Mouse (Mus musculus): ENCODE data around the gene Gm44965. TPM values are rescaled to one million over a fixed set of nuclear protein-coding genes. Genes with fewer than 3 reads are reported as not detected.
"Not testable (repeated sequence)": the region's sequence is repeated elsewhere in the genome, so short reads cannot be mapped to it uniquely, and the experiment has no call there.

The Gm44965 gene
- polyA plus RNA-seq, 1 experiment = not detected

DNA sequence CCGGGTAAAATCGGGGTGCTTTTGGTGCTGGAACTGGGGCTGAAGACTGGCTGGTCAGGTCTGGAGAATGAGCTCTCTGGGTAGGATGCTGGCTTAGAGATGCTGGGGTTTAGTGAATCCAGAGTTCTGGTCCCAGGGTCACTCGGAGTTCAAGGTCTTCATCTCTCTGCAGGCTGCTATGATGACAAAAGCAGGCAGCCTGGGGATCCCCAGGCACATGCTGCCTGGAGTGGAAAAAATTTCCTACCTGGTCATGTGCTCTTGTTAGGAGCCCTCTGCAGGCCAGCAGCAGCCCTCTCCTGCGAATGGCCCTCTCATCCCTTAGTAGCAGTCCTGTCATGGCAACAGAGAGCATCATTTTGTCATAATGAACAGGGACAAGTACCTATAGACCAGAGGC, 19.7 kb downstream of the Gm44965 start:
- H3K4me3 ChIP-seq (replicated peaks; ENCODE audit: insufficient read depth, low read depth, low read length) = no peak overlapping the region
- H3K4me1 ChIP-seq (ENCODE audit: control insufficient read depth, insufficient read depth, low read length) = peaks cover 23% of the 10 kb centered on the region
- DNase-seq = no peak
- no peak overlapping the region for H3K27ac ChIP-seq (ENCODE audit: insufficient read depth, low read length)
- TF ChIP-seq POLR2A (IDR thresholded peaks at IDR 0.05; ENCODE audit: borderline replicate concordance, insufficient read depth, low read length) = no peak
- no peak for TF ChIP-seq CTCF (IDR thresholded peaks at IDR 0.05; ENCODE audit: borderline replicate concordance, insufficient read depth, low read depth, low read length)
- WGBS = 92% methylated on average over 4 of the region's 4 CpGs
- H3K27me3 ChIP-seq (ENCODE audit: control insufficient read depth, insufficient read depth, low read length) = no peaks in the 10 kb centered on the region

DNA sequence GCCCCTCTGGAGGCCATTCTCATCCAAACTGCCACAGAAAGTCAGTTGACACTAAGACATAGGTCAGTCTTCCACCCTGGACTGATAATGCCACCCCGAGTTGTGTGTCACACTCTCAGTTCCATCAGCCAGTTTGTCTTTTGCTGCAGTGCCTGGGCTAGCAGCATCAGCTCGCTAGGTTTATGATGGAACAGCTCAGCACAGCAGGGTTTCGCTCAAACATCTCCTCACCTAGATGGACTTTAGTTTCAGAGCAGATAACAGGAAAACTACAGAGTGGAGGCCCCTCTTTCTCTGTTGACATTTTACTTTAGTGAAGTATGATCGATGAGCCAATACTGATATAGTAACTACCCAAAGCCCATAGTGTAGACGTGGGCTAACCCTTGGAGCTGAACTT, 21.0 kb downstream of the Gm44965 start:
- Histone ChIP-seq H3K4me3 (replicated peaks; ENCODE audit: insufficient read depth, low read depth, low read length) (no peak overlapping the region), H3K27me3 (ENCODE audit: control insufficient read depth, insufficient read depth, low read length) (no peaks in the 10 kb centered on the region), H3K4me1 (ENCODE audit: control insufficient read depth, insufficient read depth, low read length) (peaks cover 11% of the 10 kb centered on the region), H3K27ac (ENCODE audit: insufficient read depth, low read length) (no peak overlapping the region)
- TF ChIP-seq CTCF (IDR thresholded peaks at IDR 0.05; ENCODE audit: borderline replicate concordance, insufficient read depth, low read depth, low read length) = no peak
- TF ChIP-seq POLR2A (IDR thresholded peaks at IDR 0.05; ENCODE audit: borderline replicate concordance, insufficient read depth, low read length) = no peak
- 93% methylated on average over 5 of the region's 5 CpGs for whole genome bisulfite sequencing
- no peak for DNase-seq

DNA sequence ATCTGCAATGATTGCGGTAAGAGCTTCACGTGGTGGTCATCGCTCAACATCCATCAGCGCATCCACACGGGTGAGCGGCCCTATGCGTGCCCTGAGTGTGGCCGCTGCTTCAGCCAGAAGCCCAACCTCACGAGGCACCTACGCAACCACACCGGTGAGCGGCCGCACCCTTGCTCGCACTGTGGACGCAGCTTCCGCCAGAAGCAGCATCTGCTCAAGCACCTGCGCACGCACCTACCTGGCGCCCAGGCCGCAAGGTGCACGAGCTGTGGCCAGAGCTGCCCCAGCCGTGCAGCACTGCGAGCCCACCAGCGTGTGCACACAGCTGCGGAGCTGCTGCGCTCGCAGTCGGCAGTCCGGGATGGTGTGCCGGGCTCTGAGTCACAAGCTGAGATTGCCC, 26.3 kb downstream of the Gm44965 start:
- H3K27ac ChIP-seq (ENCODE audit: insufficient read depth, low read length) = no peak overlapping the region
- no peak overlapping the region for H3K4me3 ChIP-seq (replicated peaks; ENCODE audit: insufficient read depth, low read depth, low read length)
- no peak for DNase-seq
- no peaks in the 10 kb centered on the region for H3K4me1 ChIP-seq (ENCODE audit: control insufficient read depth, insufficient read depth, low read length)
- 96% methylated on average over 30 of the region's 30 CpGs for WGBS
- no peak for TF ChIP-seq CTCF (IDR thresholded peaks at IDR 0.05; ENCODE audit: borderline replicate concordance, insufficient read depth, low read depth, low read length)
- no peak for TF ChIP-seq POLR2A (IDR thresholded peaks at IDR 0.05; ENCODE audit: borderline replicate concordance, insufficient read depth, low read length)
- H3K27me3 ChIP-seq (ENCODE audit: control insufficient read depth, insufficient read depth, low read length) = no peaks in the 10 kb centered on the region

DNA sequence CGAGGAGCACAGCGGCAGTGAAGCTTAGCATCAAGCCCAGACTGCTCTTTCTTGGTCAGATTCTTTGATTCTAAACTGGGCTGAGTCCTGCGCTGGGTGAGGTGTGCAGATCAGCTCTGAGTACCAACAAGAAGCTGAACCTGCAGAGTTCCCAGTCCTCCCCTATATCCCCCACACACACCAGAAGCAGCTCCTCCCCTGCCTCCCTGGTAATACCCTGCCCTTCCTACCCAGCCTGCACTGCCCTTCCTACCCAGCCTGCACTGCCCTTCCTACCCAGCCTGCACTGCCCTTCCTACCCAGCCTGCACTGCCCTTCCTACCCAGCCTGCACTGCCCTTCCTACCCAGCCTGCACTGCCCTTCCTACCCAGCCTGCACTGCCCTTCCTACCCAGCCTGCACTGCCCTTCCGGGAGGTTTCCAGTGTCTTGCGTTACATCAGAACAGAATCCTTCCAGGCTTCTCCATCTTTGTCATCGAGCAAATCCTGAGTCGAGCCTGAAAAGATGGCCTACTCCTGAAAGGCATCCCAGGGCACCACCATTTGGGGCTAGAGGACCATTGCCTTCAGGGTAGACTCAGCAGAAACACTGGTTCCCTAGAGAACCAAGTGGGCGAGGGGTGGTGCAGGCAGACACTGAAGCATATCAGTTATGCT, 28.6 kb downstream of the Gm44965 start:
- peak overlapping the region; percentile 14 for H3K4me3 ChIP-seq (replicated peaks; ENCODE audit: insufficient read depth, low read depth, low read length)
- H3K4me1 ChIP-seq (ENCODE audit: control insufficient read depth, insufficient read depth, low read length); H3K27ac ChIP-seq (ENCODE audit: insufficient read depth, low read length); H3K27me3 ChIP-seq (ENCODE audit: control insufficient read depth, insufficient read depth, low read length); DNase-seq: not testable (repeated sequence)
- WGBS = 87% methylated on average over 8 of the region's 8 CpGs

DNA sequence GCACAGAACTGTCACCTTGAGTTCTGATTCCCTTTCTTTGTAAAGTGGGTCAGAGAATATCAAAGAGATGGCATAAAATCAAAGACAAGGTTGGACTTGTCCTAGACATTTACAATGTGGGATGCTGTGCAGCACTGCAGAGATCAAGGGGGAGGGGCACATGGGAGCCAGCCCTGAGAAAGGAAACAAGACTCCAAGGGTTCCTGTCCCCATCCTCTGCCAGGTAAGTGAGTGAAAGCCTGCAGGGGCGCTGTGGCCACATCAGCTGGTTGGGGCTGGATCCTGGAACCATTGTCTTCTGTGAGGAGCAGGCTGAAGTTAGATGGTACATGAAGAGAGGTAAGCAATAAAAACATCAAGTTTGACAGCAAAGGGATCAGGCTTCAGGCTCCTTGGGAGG, 29.7 kb downstream of the Gm44965 start:
- DNase-seq = no peak
- H3K27ac ChIP-seq (ENCODE audit: insufficient read depth, low read length) = no peak overlapping the region
- H3K4me3 ChIP-seq (replicated peaks; ENCODE audit: insufficient read depth, low read depth, low read length) = no peak overlapping the region
- 54% methylated on average over 1 of the region's 1 CpGs for WGBS
- H3K4me1 ChIP-seq (ENCODE audit: control insufficient read depth, insufficient read depth, low read length) = peaks cover 9% of the 10 kb centered on the region; the same call in 1 of the 2 replicates
- no peaks in the 10 kb centered on the region for H3K27me3 ChIP-seq (ENCODE audit: control insufficient read depth, insufficient read depth, low read length)
- TF ChIP-seq CTCF (IDR thresholded peaks at IDR 0.05; ENCODE audit: borderline replicate concordance, insufficient read depth, low read depth, low read length) = no peak
- TF ChIP-seq POLR2A (IDR thresholded peaks at IDR 0.05; ENCODE audit: borderline replicate concordance, insufficient read depth, low read length) = no peak

DNA sequence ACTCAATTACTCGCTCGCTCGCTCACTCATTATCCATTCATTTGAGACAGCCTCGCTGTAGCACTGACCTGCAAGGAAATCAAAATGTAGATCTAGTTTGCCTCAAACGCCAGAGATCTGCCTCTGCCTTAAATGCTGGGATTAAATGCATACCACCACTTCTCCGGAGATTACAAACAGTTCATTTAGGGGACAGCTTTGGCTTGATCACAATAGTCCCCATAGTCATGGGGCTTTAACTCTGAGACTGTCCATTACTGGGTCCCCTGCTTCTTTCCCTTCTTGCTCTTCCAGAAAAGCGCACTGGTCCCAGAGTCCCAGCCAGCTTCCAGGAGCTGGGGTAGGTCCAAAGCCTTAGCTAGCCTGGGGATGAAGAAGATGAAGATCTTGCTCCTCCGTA, 32.7 kb downstream of the Gm44965 start, which contains the start of gene AI854703:
AI854703 (plus strand) TSS at position 301 of the 400 bp plus-strand sequence.
- 55% methylated on average over 8 of the region's 8 CpGs for WGBS
- Histone ChIP-seq H3K27me3 (ENCODE audit: control insufficient read depth, insufficient read depth, low read length) (no peaks in the 10 kb centered on the region), H3K27ac (ENCODE audit: insufficient read depth, low read length) (peak within 1 kb of the TSS; percentile 65), H3K4me3 (replicated peaks; ENCODE audit: insufficient read depth, low read depth, low read length) (peak within 1 kb of the TSS; percentile 54), H3K4me1 (ENCODE audit: control insufficient read depth, insufficient read depth, low read length) (peaks cover 13% of the 10 kb centered on the region; the same call in 1 of the 2 replicates)
- DNase-seq = no peak
- no peak for TF ChIP-seq CTCF (IDR thresholded peaks at IDR 0.05; ENCODE audit: borderline replicate concordance, insufficient read depth, low read depth, low read length)

DNA sequence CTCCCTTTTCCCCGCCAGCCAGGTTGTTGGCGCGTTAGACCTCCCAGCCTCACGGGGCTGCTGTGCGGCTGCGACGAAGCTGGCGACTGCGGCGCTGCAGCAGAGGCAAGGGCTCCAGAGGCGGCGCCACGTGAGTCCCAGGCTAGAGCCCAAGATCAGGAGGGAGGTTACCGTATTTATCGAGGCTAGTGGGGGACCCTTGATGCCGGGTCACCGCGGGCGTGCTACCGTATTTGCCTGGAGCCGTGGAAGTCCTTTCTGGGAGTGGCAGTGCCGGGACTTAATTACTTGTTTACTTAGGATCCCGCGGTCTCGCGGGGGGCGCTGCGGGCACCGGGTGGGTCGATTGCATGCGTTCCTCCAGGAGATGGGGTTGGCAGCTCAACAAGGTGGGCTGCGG, 33.2 kb downstream of the Gm44965 start:
- TF ChIP-seq POLR2A (IDR thresholded peaks at IDR 0.05; ENCODE audit: borderline replicate concordance, insufficient read depth, low read length) (peak; percentile 35; the same call in 1 of the 2 replicates), CTCF (IDR thresholded peaks at IDR 0.05; ENCODE audit: borderline replicate concordance, insufficient read depth, low read depth, low read length) (no peak)
- Histone ChIP-seq H3K4me1 (ENCODE audit: control insufficient read depth, insufficient read depth, low read length) (peaks cover 13% of the 10 kb centered on the region; the same call in 1 of the 2 replicates), H3K27ac (ENCODE audit: insufficient read depth, low read length) (peak overlapping the region; percentile 65), H3K4me3 (replicated peaks; ENCODE audit: insufficient read depth, low read depth, low read length) (peak overlapping the region; percentile 54), H3K27me3 (ENCODE audit: control insufficient read depth, insufficient read depth, low read length) (no peaks in the 10 kb centered on the region)
- WGBS = under 1% methylated on average over 32 of the region's 32 CpGs
- peak; percentile 67 to 74 for DNase-seq

DNA sequence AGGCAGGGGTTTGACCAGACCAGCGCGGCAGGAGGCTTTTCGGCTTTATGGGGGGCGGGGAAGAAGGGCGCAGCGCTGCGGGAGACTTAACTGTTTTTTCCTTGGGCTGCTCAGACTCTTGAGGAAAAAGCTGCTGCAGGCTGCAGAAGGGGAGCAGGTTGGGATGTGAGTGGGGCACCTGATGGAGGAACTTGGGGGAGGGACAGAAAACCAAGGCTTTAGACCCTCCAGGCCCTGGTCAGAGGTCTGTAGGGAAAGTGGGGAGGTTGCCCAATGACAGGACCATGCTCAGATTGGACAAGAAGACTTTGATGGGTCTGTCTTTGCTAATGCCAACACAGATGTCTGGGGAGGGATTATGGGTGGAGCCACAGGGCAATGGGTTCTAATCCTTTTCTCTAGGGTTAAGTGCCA, 33.8 kb downstream of the Gm44965 start:
- peak overlapping the region; percentile 65; the same call in 1 of the 2 replicates for H3K27ac ChIP-seq (ENCODE audit: insufficient read depth, low read length)
- WGBS = 6% methylated on average over 7 of the region's 7 CpGs

More for the DNA sequence above, 33.8 kb downstream of the Gm44965 start:
- no peaks in the 10 kb centered on the region for H3K27me3 ChIP-seq (ENCODE audit: control insufficient read depth, insufficient read depth, low read length)
- DNase-seq = peak; percentile 29 to 47
- TF ChIP-seq CTCF (IDR thresholded peaks at IDR 0.05; ENCODE audit: borderline replicate concordance, insufficient read depth, low read depth, low read length) = no peak
- no peak for TF ChIP-seq POLR2A (IDR thresholded peaks at IDR 0.05; ENCODE audit: borderline replicate concordance, insufficient read depth, low read length)
- peaks cover 13% of the 10 kb centered on the region; the same call in 1 of the 2 replicates for H3K4me1 ChIP-seq (ENCODE audit: control insufficient read depth, insufficient read depth, low read length)
- peak overlapping the region; percentile 54 for H3K4me3 ChIP-seq (replicated peaks; ENCODE audit: insufficient read depth, low read depth, low read length)

All from cerebellum, adult 2 months (tissue).